Mouse (Mus musculus) small intestine, adult 2 months (tissue): Measurements from ENCODE around the gene Atp6v1b1.

Source experiments
- CTCF ChIP-seq: fragments of 200-500 bp; IDR thresholded peaks from 2 replicates; pipeline ENCODE4 v1.5.1; 2012; ENCODE audit warnings: low read depth, mild to moderate bottlenecking, control low read depth, inconsistent platforms, low read length, moderate library complexity, mixed read lengths; ENCODE audit not compliant: insufficient replicate concordance, insufficient read length; ENCODE audit errors: extremely low read depth
- POLR2A ChIP-seq: fragments of 200-500 bp; IDR thresholded peaks from 2 replicates; pipeline ENCODE4 v1.6.1; 2012; ENCODE audit warnings: low read depth, mild to moderate bottlenecking, control low read depth, inconsistent platforms, low read length, moderate library complexity

DNA sequence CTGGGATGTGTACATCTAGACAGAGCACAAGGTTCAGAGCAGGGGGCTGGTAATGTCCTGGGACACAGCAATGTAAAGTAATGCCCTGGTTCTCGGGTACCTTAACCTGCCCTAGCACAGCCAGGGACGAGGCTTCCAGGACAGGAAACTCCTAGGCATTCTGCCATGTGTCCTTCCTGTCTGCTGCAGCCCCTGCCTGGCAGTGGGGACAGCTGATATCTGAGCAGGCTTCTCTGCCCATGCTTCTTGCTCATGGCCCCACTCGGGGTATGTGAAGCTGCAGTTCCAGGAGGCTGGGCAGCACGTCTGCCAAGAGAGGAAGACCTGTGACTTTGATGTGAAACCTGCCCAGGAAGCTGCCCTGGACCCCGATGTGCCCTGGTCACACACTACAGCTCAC is 25.7 kb downstream of the Atp6v1b1 start:
- TF ChIP-seq CTCF (no peak), POLR2A (no peak)
